Mouse (Mus musculus) ES-Bruce4 (cell line): Measurements from ENCODE around the gene Hbs1l.

Experiments
- CTCF ChIP-seq: IDR thresholded peaks from one replicate; pipeline ENCODE4 v1.8.1; 2011; ENCODE audit warnings: low read depth, low read length
- POLR2A ChIP-seq: IDR thresholded peaks from one replicate; pipeline ENCODE4 v1.8.1; 2011; ENCODE audit warnings: low read length; ENCODE audit not compliant: insufficient read depth

DNA sequence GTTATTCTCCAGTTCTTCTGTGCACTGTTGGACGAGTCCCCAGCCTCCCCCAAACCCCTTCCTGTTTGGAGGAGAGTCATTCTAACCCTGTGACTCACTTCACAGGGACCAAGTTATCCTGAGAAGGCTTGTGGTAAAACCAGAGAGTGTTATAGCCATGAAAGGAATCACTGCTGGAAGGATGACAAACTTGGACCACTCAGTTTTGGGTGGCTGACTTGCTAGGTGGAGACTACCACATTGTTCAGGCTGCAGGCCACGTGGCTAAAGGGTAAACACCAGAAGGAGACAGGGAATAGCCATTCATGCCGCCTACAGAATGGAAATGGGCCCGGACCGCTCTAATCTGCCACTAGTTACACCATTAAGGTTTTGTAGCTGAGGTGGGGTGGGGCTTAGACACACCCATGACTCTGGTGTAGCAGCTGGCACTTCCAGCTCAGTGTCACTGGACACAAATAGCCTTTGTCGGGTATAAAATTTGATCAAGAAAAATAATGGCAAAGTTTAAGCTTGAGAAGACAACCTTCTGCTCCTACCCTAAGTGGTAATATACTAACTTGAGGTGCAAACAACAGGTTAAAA, 115.9 kb downstream of the Hbs1l start:
- TF ChIP-seq POLR2A (no peak), CTCF (no peak)
